Mouse (Mus musculus) MEL (cell line): ENCODE data around the gene Trmt1. TPM values are rescaled to one million over a fixed set of nuclear protein-coding genes. Genes with fewer than 3 reads are reported as not detected.

Source experiments
- DNase-seq: peaks from one replicate; pipeline ENCODE4 v3.0.0; 2011; ENCODE audit warnings: low read depth, low spot score
- H3K27ac ChIP-seq: 2 replicates; pipeline ENCODE4 v1.5.1; 2012; ENCODE audit warnings: low read depth, mild to moderate bottlenecking, control low read depth, low read length, moderate library complexity; ENCODE audit not compliant: control insufficient read depth
- H3K27me3 ChIP-seq, 2 experiments: fragments of 150-350 bp in 1 of 2; sonication (generic) in 1 of 2; 2 replicates each; pipeline ENCODE4 v1.6.1; 2012; ENCODE audit warnings: low read length in 2 of 2, mild to moderate bottlenecking in 2 of 2, improper control_type of control experiment in 1 of 2, moderate library complexity in 1 of 2; ENCODE audit not compliant: insufficient read depth in 2 of 2, control insufficient read depth in 1 of 2
- H3K36me3 ChIP-seq, 2 experiments: 2 replicates each; pipeline ENCODE4 v1.6.1; 2012 to 2014; ENCODE audit warnings: low read length in 2 of 2, improper control_type of control experiment in 1 of 2, inconsistent platforms in 1 of 2, mild to moderate bottlenecking in 1 of 2; ENCODE audit not compliant: insufficient read depth in 2 of 2, control insufficient read depth in 1 of 2
- H3K4me1 ChIP-seq, 2 experiments: fragments of 150-350 bp in 1 of 2; sonication (generic) in 1 of 2; 2 replicates each; pipeline ENCODE4 v1.6.1; 2012; ENCODE audit warnings: low read length in 2 of 2, improper control_type of control experiment in 1 of 2, mild to moderate bottlenecking in 1 of 2; ENCODE audit not compliant: insufficient read depth in 2 of 2, control insufficient read depth in 1 of 2
- H3K4me3 ChIP-seq, 2 experiments: fragments of 150-350 bp in 1 of 2; sonication (generic) in 1 of 2; 2 replicates each; pipeline ENCODE4 v1.5.1; 2012; ENCODE audit warnings: low read depth in 2 of 2, low read length in 2 of 2, mild to moderate bottlenecking in 2 of 2, moderate library complexity in 2 of 2, control low read depth in 1 of 2, improper control_type of control experiment in 1 of 2; ENCODE audit not compliant: control insufficient read depth in 1 of 2, insufficient read depth in 1 of 2
- H3K79me2 ChIP-seq: 2 replicates; pipeline ENCODE4 v1.6.1; 2012; ENCODE audit warnings: mild to moderate bottlenecking, low read length, moderate library complexity; ENCODE audit not compliant: control insufficient read depth, poor library complexity, insufficient read depth
- H3K9ac ChIP-seq: 2 replicates; pipeline ENCODE4 v1.6.1; 2012; ENCODE audit warnings: low read depth, mild to moderate bottlenecking, control low read depth, low read length, moderate library complexity; ENCODE audit not compliant: control insufficient read depth, poor library complexity, severe bottlenecking
- H3K9me3 ChIP-seq: fragments of 150-350 bp; sonication (generic); replicated peaks from 2 replicates; pipeline ENCODE4 v1.6.1; 2012; ENCODE audit warnings: mild to moderate bottlenecking, low read length, improper control_type of control experiment, moderate library complexity; ENCODE audit not compliant: insufficient read depth
- CHD1 ChIP-seq: IDR thresholded peaks from 2 replicates; pipeline ENCODE4 v1.6.1; 2012; ENCODE audit warnings: low read depth, mild to moderate bottlenecking, inconsistent platforms, low read length, improper control_type of control experiment
- CHD2 ChIP-seq: IDR thresholded peaks from 2 replicates; pipeline ENCODE4 v1.6.1; 2011; ENCODE audit warnings: low read length, improper control_type of control experiment
- E2F4 ChIP-seq: IDR thresholded peaks from 2 replicates; pipeline ENCODE4 v1.6.1; 2011; ENCODE audit warnings: low read depth, low read length, improper control_type of control experiment, borderline replicate concordance
- EP300 ChIP-seq, 2 experiments: IDR thresholded peaks; 2 replicates each; pipeline ENCODE4 v1.6.1; 2011; ENCODE audit warnings: improper control_type of control experiment in 2 of 2, low read length in 2 of 2, low read depth in 1 of 2, mild to moderate bottlenecking in 1 of 2
- GATA1 ChIP-seq: IDR thresholded peaks from 2 replicates; pipeline ENCODE4 v1.6.1; 2011; ENCODE audit warnings: low read depth, low read length, improper control_type of control experiment
- HCFC1 ChIP-seq: IDR thresholded peaks from 2 replicates; pipeline ENCODE4 v1.6.1; 2012; ENCODE audit warnings: low read depth, mild to moderate bottlenecking, inconsistent platforms, low read length, improper control_type of control experiment, moderate library complexity
- KAT2A ChIP-seq: conservative IDR thresholded peaks from 2 replicates; pipeline ENCODE4 v1.6.1; 2012; ENCODE audit warnings: low read depth, low read length, improper control_type of control experiment, inconsistent platforms
- MAFK ChIP-seq: IDR thresholded peaks from 2 replicates; pipeline ENCODE4 v1.6.1; 2011; ENCODE audit warnings: low read depth, mild to moderate bottlenecking, low read length, improper control_type of control experiment, borderline replicate concordance
- MAX ChIP-seq: IDR thresholded peaks from 2 replicates; pipeline ENCODE4 v1.6.1; 2011; ENCODE audit warnings: low read length, improper control_type of control experiment
- MYB ChIP-seq: IDR thresholded peaks from 2 replicates; pipeline ENCODE4 v1.6.1; 2011; ENCODE audit warnings: mild to moderate bottlenecking, low read depth, low read length, improper control_type of control experiment
- MYC ChIP-seq: IDR thresholded peaks from 2 replicates; pipeline ENCODE4 v1.6.1; 2011; ENCODE audit warnings: low read depth, mild to moderate bottlenecking, low read length, improper control_type of control experiment, moderate library complexity
- NELFE ChIP-seq: IDR thresholded peaks from 2 replicates; pipeline ENCODE4 v1.6.1; 2011; ENCODE audit warnings: low read depth, low read length, improper control_type of control experiment
- NRF1 ChIP-seq: IDR thresholded peaks from 2 replicates; pipeline ENCODE4 v1.6.1; 2014; ENCODE audit warnings: low read depth, mild to moderate bottlenecking, inconsistent platforms, low read length, improper control_type of control experiment, moderate library complexity; ENCODE audit not compliant: poor library complexity, insufficient read depth, severe bottlenecking
- POLR2AphosphoS2 ChIP-seq: IDR thresholded peaks from 2 replicates; pipeline ENCODE4 v1.6.1; 2011; ENCODE audit warnings: low read length, improper control_type of control experiment
- POLR2AphosphoS5 ChIP-seq: IDR thresholded peaks from 2 replicates; pipeline ENCODE4 v1.6.1; 2012; ENCODE audit warnings: low read depth, borderline replicate concordance, mild to moderate bottlenecking, inconsistent platforms, low read length, moderate library complexity, mixed read lengths
- RAD21 ChIP-seq: IDR thresholded peaks from 2 replicates; pipeline ENCODE4 v1.6.1; 2011; ENCODE audit warnings: mild to moderate bottlenecking, low read depth, low read length, improper control_type of control experiment
- RCOR1 ChIP-seq: IDR thresholded peaks from 2 replicates; pipeline ENCODE4 v1.6.1; 2012; ENCODE audit warnings: low read depth, mild to moderate bottlenecking, inconsistent platforms, low read length, improper control_type of control experiment
- SIN3A ChIP-seq: IDR thresholded peaks from 2 replicates; pipeline ENCODE4 v1.6.1; 2012; ENCODE audit warnings: low read length, improper control_type of control experiment, inconsistent platforms
- TCF12 ChIP-seq: IDR thresholded peaks from 2 replicates; pipeline ENCODE4 v1.6.1; 2014; ENCODE audit warnings: low read depth, mild to moderate bottlenecking, inconsistent platforms, low read length, improper control_type of control experiment, moderate library complexity
- UBTF ChIP-seq: IDR thresholded peaks from 2 replicates; pipeline ENCODE4 v1.6.1; 2012; ENCODE audit warnings: low read depth, mild to moderate bottlenecking, inconsistent platforms, low read length, improper control_type of control experiment, moderate library complexity, borderline replicate concordance; ENCODE audit not compliant: insufficient read depth
- ZNF384 ChIP-seq: IDR thresholded peaks from 2 replicates; pipeline ENCODE4 v1.6.1; 2012; ENCODE audit warnings: low read depth, mild to moderate bottlenecking, inconsistent platforms, low read length, improper control_type of control experiment
- polyA plus RNA-seq, 2 experiments: library from polyadenylated mRNA; stranded (reverse) in 1 of 2; unstranded in 1 of 2; fragments of >175 nt in 1 of 2; fragments of >200 nt in 1 of 2; gene quantifications; 2 replicates each; pipeline versions ENCODE4 v1.2.1 to v1.2.4; 2012; ENCODE audit warnings: low replicate concordance in 2 of 2, low read depth in 1 of 2; ENCODE audit not compliant: insufficient read length in 2 of 2, insufficient read depth in 1 of 2, missing spikeins in 1 of 2
- total RNA-seq: library from RNA; depleted of rRNA; stranded (reverse); fragments of 300-350 nt; gene quantifications from 2 replicates; pipeline ENCODE4 v1.2.3, GENCODE M21; 2012

Gene Trmt1
- total and polyA plus RNA-seq, 3 experiments, result 183 to 221 TPM; not detected in 1

DNA sequence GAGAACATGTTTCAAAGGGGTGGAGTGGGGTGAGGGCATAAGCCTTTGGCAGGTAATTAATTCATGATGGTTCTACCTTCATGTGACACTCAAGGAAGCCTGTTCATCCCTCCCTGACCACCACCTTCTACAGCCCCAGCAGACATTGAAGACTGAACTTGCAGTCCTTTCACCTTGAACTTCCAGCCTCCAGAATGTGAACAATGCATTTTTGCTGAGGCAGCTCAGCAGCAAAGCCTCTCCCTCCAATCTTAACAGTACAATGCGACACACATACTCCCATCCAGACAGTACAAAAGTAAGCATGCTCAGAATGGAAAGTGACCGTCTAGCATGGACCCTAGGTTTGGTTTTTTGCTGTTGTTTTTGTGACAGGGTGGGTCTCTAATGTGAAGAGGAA lies 4.6 kb upstream of the Trmt1 start:
- H3K4me1 ChIP-seq, result peaks cover 0 to 7% of the 10 kb centered on the region in 2 experiments; a peak in 2 of 4 replicates
- no peak for DNase-seq
- no peak overlapping the region for H3K9ac ChIP-seq
- no peaks in the 10 kb centered on the region for H3K9me3 ChIP-seq
- H3K36me3 ChIP-seq, result peaks cover 6 to 16% of the 10 kb centered on the region in 2 experiments; a peak in 3 of 4 replicates
- no peak overlapping the region for H3K27ac ChIP-seq
- H3K79me2 ChIP-seq, result peaks cover 59% of the 10 kb centered on the region
- TF ChIP-seq UBTF (no peak), CHD1 (no peak), NRF1 (no peak), MYC (no peak), POLR2AphosphoS5 (no peak), CHD2 (no peak), MAX (no peak), SIN3A (no peak), RAD21 (no peak)
- H3K4me3 ChIP-seq, result no peak overlapping the region
- no peaks in the 10 kb centered on the region for H3K27me3 ChIP-seq

GRCm38 (mm10) chr8:84682257-84682656 lies 3.9 kb upstream of the Trmt1 start:
- Histone ChIP-seq H3K9ac (no peak overlapping the region), H3K27me3 (no peaks in the 10 kb centered on the region), H3K79me2 (peaks cover 63% of the 10 kb centered on the region), H3K27ac (no peak overlapping the region), H3K4me1 (peaks cover 0 to 7% of the 10 kb centered on the region in 2 experiments; a peak in 2 of 4 replicates), H3K9me3 (no peaks in the 10 kb centered on the region), H3K4me3 (no peak overlapping the region), H3K36me3 (peaks cover 6 to 14% of the 10 kb centered on the region in 2 experiments; a peak in 3 of 4 replicates)
- TF ChIP-seq MAFK (no peak), NELFE (no peak), RCOR1 (no peak), MYB (no peak), POLR2AphosphoS2 (no peak), TCF12 (no peak), RAD21 (no peak), HCFC1 (no peak), E2F4 (no peak), MYC (no peak), EP300 (IDR thresholded peaks at IDR 0.05; ENCODE audit: low read depth in 1 of 2, low read length in 2 of 2) (no peak), GATA1 (no peak), KAT2A (no peak), ZNF384 (no peak)
- DNase-seq, result no peak
